Mouse (Mus musculus): ENCODE data around the gene Crlf3. TPM values are rescaled to one million over a fixed set of nuclear protein-coding genes. Genes with fewer than 3 reads are reported as not detected.

Crlf3 gene
- polyA plus RNA-seq, 1 experiment = not detected

DNA sequence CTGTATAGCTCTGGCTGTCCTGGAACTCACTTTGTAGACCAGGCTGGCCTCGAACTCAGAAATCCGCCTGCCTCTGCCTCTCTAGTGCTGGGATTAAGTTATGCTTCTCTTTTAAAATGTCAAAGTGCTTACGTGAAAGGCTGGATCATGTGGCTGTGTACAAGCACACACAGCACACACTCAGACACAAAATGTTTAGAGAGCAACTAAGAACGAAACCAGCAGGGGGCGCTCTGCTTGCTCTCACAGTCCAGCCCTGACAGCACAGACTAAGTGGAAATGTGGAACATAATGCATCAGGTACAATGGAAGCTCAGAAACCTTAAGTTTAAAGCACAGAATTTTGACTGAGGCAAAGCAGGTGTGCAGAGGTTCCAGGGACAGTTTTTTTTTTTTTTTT, 6.1 kb upstream of the Crlf3 start:
- Histone ChIP-seq H3K4me3 (ENCODE audit: insufficient read depth, low read depth, low read length) (no peak overlapping the region), H3K27ac (ENCODE audit: insufficient read depth, low read depth, low read length) (no peak overlapping the region), H3K4me1 (ENCODE audit: control insufficient read depth, insufficient read depth, low read length) (peaks cover 3% of the 10 kb centered on the region)
- 6% methylated on average over 5 of the region's 5 CpGs for WGBS
- TF ChIP-seq POLR2A (IDR thresholded peaks at IDR 0.05; ENCODE audit: insufficient read depth, low read depth, low read length) = no peak
- no peak for TF ChIP-seq CTCF (IDR thresholded peaks at IDR 0.05; ENCODE audit: insufficient read depth, low read depth, low read length)

DNA sequence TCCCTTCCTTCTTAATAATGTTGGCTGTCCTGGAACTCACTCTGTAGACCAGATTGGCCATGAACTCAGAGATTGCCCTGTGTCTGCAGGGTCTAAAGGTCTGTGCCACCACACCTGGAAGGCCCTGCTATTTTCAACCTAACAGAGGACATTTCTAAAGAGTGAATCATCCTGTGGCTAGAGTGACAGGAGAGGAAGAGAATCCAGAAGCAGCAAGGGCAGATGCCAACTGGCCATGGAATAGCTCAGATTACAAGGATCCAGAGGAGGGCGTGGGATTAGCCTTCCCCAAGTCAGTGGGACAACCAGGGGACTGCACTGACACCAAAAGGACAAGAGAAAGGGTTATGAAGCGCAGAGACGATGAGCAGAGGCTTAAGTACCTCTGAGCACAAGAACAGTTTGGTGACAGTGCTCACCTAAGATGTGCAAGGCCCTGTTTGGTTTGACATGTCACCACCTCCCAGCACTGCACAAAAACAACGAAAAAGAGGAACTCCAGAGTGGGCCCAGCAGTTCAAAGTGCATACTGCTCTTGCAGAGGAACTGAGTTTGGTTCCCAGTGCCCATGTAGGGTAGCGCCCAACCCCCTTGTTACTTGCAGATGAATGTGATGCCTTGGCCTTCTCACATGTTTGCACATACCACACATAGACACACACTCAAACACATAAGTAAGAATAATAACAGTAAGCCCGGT, 4.7 kb upstream of the Crlf3 start:
- WGBS = 84% methylated on average over 6 of the region's 6 CpGs
- H3K4me3 ChIP-seq (ENCODE audit: insufficient read depth, low read depth, low read length) = no peak overlapping the region
- TF ChIP-seq POLR2A (IDR thresholded peaks at IDR 0.05; ENCODE audit: insufficient read depth, low read depth, low read length) (no peak), CTCF (IDR thresholded peaks at IDR 0.05; ENCODE audit: insufficient read depth, low read depth, low read length) (no peak)

DNA sequence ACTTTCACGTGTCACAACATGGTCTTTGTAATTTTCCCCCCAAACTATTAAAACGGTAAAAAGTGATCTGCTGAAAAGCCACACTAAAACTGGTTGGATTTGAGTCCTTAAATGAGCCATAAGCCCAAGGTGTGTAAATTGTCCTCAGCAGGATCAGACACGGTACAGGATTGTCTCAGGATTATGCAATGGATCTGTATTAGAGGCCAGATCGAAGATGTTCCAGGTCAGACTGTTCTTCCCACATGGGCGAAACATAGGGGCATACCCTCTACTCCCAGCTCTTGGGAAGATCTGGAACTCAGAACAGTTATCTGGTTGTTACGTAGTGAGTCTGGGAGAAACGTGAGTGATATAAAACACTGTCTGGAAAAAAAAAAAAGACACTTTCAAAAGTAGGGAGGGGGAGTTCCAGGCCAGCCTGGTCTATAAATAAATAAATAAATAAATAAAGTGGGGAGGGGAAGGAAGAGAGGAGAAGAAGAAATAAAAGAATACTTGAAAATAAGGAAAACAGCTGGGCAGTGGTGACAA, 1.1 kb upstream of the Crlf3 start:
- TF ChIP-seq CTCF (IDR thresholded peaks at IDR 0.05; ENCODE audit: insufficient read depth, low read depth, low read length) (no peak), POLR2A (IDR thresholded peaks at IDR 0.05; ENCODE audit: insufficient read depth, low read depth, low read length) (no peak)
- Histone ChIP-seq H3K4me1 (ENCODE audit: control insufficient read depth, insufficient read depth, low read length) (0 out of 2 replicates have a peak, but pooled peaks cover 5% of the 10 kb centered on the region), H3K4me3 (ENCODE audit: insufficient read depth, low read depth, low read length) (no peak overlapping the region), H3K27ac (ENCODE audit: insufficient read depth, low read depth, low read length) (no peak overlapping the region)
- WGBS = 89% methylated on average over 7 of the region's 7 CpGs

More for the DNA sequence above, 4.7 kb upstream of the Crlf3 start:
- no peak overlapping the region for H3K27ac ChIP-seq (ENCODE audit: insufficient read depth, low read depth, low read length)
- peaks cover 7% of the 10 kb centered on the region for H3K4me1 ChIP-seq (ENCODE audit: control insufficient read depth, insufficient read depth, low read length)

DNA sequence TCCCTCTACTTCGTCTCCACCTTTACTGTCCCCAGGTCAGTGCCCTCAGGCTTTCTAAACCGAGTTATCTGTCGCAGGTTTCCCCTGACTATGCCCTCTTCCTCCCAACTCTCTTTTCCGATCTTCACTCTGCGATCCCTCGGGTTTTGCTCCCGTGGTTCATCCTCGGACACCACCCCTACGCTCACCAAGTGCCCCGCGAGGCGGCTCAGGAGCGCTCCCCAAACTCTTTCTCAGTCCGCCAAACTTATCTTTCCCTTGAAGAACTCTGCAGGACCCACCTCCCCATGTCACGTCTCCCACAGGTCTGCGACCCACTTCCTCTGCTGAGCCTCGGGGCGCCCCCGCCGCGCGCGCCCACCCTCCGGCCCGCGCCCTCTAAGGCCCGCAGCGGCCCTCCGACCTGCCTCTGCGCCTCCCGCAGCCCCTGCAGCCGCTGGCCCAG, 388 bp downstream of the Crlf3 start:
- WGBS = 3% methylated on average over 32 of the region's 32 CpGs
- Histone ChIP-seq H3K4me1 (ENCODE audit: control insufficient read depth, insufficient read depth, low read length) (0 out of 2 replicates have a peak, but pooled peaks cover 5% of the 10 kb centered on the region), H3K4me3 (ENCODE audit: insufficient read depth, low read depth, low read length) (peak overlapping the region; percentile 79), H3K27ac (ENCODE audit: insufficient read depth, low read depth, low read length) (peak overlapping the region; percentile 55)
- no peak for TF ChIP-seq POLR2A (IDR thresholded peaks at IDR 0.05; ENCODE audit: insufficient read depth, low read depth, low read length)
- no peak for TF ChIP-seq CTCF (IDR thresholded peaks at IDR 0.05; ENCODE audit: insufficient read depth, low read depth, low read length)

DNA sequence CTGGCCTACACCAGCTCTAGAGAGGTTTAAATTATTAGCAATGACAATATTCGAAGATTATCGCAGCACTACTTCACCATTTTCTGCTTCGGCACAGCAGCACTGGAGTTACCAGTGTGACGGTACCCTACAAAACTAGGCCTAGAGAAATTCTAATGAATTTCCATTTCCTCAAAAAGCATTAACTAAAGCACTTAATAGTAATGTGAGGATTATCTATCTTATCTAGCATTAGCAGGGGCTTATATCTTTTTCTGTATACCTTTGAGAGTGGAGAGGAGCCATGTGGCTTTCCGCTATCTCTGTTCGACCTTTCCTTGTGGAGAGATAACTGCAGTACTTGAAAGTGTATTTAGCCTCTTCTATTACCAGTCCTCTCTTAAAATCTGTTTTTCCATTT, 1.0 kb downstream of the Crlf3 start:
- 81% methylated on average over 6 of the region's 6 CpGs for WGBS
- no peak overlapping the region for H3K27ac ChIP-seq (ENCODE audit: insufficient read depth, low read depth, low read length)
- H3K4me1 ChIP-seq (ENCODE audit: control insufficient read depth, insufficient read depth, low read length) = 0 out of 2 replicates have a peak, but pooled peaks cover 5% of the 10 kb centered on the region
- TF ChIP-seq CTCF (IDR thresholded peaks at IDR 0.05; ENCODE audit: insufficient read depth, low read depth, low read length) (no peak), POLR2A (IDR thresholded peaks at IDR 0.05; ENCODE audit: insufficient read depth, low read depth, low read length) (no peak)
- H3K4me3 ChIP-seq (ENCODE audit: insufficient read depth, low read depth, low read length) = no peak overlapping the region

DNA sequence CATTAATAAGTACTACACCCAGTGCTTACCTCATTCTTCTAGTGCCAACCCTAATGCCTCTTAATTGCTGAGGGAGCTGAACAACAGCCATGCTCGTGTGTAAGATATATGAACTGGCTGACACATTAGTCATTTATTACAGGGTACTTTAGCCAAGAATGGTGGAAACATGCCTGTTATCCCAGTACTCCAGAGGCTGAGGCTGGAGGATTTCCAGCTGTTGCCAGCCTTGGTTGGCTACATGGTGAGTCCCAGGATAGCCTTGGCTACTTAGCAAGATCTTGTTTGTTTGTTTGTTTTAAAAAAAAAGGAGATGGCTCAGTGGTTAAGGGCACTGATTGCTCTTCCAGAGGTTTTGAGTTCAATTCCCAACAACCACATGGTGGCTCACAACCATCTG, 2.0 kb downstream of the Crlf3 start:
- 32% methylated on average over 1 of the region's 1 CpGs for WGBS
- H3K27ac ChIP-seq (ENCODE audit: insufficient read depth, low read depth, low read length) = no peak overlapping the region
- H3K4me3 ChIP-seq (ENCODE audit: insufficient read depth, low read depth, low read length) = no peak overlapping the region
- 0 out of 2 replicates have a peak, but pooled peaks cover 5% of the 10 kb centered on the region for H3K4me1 ChIP-seq (ENCODE audit: control insufficient read depth, insufficient read depth, low read length)
- TF ChIP-seq CTCF (IDR thresholded peaks at IDR 0.05; ENCODE audit: insufficient read depth, low read depth, low read length) (no peak), POLR2A (IDR thresholded peaks at IDR 0.05; ENCODE audit: insufficient read depth, low read depth, low read length) (no peak)

DNA sequence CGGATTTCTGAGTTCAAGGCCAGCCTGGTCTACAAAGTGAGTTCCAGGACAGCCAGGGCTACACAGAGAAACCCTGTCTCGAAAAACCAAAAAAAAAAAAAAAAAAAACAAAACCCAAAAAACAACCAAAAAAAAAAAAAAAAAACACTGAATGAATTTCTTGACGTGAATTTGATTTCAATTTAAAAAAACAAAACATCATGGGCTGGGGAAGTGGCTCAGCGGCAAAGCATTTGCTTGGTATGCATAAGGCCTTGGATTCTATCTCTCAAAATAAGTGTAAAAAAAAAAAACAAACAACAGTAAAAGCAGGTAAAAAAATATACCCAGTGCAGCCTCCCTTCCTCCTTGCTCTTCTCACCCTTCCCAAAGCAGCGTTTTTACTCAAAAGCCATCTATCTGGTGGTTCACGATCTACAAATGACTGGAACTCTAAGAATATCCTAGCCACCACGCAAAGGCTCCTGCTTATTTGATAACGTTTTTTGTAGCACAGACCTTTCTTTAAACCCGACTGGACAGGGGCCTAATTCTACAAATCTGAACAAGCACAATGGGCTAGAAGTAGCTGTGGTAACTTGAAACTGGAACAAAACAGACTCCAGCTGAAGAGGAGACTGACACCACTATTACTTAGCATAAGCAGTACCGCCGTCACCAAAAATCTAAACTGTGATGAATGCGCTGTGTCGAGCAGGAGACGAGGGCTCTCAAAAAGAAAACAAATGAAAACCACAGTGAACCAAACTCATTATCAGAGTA, 2.8 kb downstream of the Crlf3 start:
- 75% methylated on average over 14 of the region's 14 CpGs for WGBS

DNA sequence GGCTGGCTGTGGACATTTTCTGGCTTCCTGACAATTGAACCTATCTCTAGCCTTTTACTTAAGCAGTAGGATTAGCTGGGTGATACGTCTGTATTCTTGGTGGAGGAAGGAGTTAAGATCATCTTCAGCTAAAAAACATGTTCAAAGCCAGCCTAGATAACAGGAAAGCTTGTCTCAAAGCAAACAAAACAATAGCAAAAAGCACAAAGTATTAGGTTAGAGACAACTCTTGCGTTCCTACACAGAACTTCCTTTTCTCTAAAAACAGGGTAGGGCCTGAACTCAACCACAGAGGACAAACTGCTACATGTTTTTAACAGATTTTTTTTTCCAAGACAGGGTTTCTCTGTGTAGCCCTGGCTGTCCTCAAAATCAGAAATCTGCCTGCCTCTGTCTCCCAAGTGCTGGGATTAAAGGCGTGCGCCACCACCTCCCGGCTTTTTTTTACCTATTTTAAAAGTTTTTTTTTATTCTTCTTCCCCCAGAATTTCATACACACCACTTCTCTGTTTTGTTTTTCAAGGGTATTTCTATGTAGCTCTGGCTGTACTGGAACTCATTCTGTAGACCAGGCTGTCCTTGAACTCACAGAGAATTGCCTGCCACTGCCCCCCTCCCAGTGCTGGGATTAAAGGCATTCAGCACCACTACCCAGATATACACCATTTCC, 5.0 kb downstream of the Crlf3 start:
- TF ChIP-seq CTCF (IDR thresholded peaks at IDR 0.05; ENCODE audit: insufficient read depth, low read depth, low read length) (no peak), POLR2A (IDR thresholded peaks at IDR 0.05; ENCODE audit: insufficient read depth, low read depth, low read length) (no peak)
- WGBS = 96% methylated on average over 5 of the region's 5 CpGs
- Histone ChIP-seq H3K27ac (ENCODE audit: insufficient read depth, low read depth, low read length) (no peak overlapping the region), H3K4me1 (ENCODE audit: control insufficient read depth, insufficient read depth, low read length) (no peaks in the 10 kb centered on the region), H3K4me3 (ENCODE audit: insufficient read depth, low read depth, low read length) (no peak overlapping the region)

More for the DNA sequence above, 2.8 kb downstream of the Crlf3 start:
- Histone ChIP-seq H3K27ac (ENCODE audit: insufficient read depth, low read depth, low read length) (no peak overlapping the region), H3K4me1 (ENCODE audit: control insufficient read depth, insufficient read depth, low read length) (0 out of 2 replicates have a peak, but pooled peaks cover 5% of the 10 kb centered on the region), H3K4me3 (ENCODE audit: insufficient read depth, low read depth, low read length) (no peak overlapping the region)
- TF ChIP-seq CTCF (IDR thresholded peaks at IDR 0.05; ENCODE audit: insufficient read depth, low read depth, low read length) (no peak), POLR2A (IDR thresholded peaks at IDR 0.05; ENCODE audit: insufficient read depth, low read depth, low read length) (no peak)
